Mouse (Mus musculus) bone marrow macrophage, adult 2 months (primary cell): Measurements from ENCODE around the gene Adam12.

ENCODE experiments used
- CTCF ChIP-seq: IDR thresholded peaks from 2 replicates; pipeline ENCODE4 v1.5.1; 2012; ENCODE audit warnings: low read depth, mild to moderate bottlenecking, low read length, moderate library complexity
- POLR2A ChIP-seq: IDR thresholded peaks from 2 replicates; pipeline ENCODE4 v1.6.1; 2012; ENCODE audit warnings: mild to moderate bottlenecking, low read depth, low read length, borderline replicate concordance

DNA sequence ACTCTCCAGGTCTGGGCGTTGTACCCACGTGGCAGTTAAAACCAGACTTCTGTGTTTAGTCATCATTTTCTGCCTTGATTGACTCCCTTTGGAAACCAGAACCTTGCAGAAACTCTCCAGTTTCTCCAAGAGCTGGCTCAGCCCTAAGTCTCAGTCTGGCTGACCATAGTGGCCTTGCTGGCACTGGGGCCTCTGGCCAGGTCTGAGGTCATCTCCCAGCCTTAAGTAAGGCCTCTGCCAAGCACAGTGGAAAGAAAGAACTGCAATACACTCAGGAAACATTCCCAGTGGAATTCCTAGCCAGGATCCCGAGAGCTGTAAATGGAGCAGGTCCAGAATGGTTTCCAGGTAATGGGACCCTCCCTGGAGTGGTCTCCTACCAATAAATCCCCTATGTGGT is 303.0 kb downstream of the Adam12 start:
- TF ChIP-seq CTCF, result no peak
- no peak for TF ChIP-seq POLR2A
